In genomic region chr6:52954441-52954840, GRCm38 (mm10) we compare ENCODE assay signal across 11 mouse cellular contexts.
DNase-seq lines count a peak whose midpoint lies in the region; ATAC-seq and TF ChIP-seq lines count a peak whose summit lies in the region.
"Had no signal": no experiment of that assay in that cellular context is flagged by ENCODE, and none has a peak within 500 bp of the region (broad histone marks: within the 10 kb centered on the region; RNA-seq: fewer than 3 reads in every experiment).

No protein-coding gene starts in this region.

- no peak overlapping the region for H3K4me3 ChIP-seq in kidney, embryonic 16.5 days (ENCODE audit: low read length)
- H3K4me3 ChIP-seq in heart, postnatal 0 days (ENCODE audit: low read depth, low read length): no peak overlapping the region
- no peak overlapping the region for H3K4me3 ChIP-seq in forebrain, embryonic 16.5 days (replicated peaks; ENCODE audit: low read length)
- H3K4me3 ChIP-seq: forebrain, embryonic 13.5 days had no signal

- no peak overlapping the region for H3K4me2 ChIP-seq in kidney, embryonic 16.5 days (replicated peaks; ENCODE audit: low read depth, low read length)
- H3K4me2 ChIP-seq in heart, postnatal 0 days (ENCODE audit: low read depth, low read length): no peak overlapping the region
- no peak overlapping the region for H3K4me2 ChIP-seq in forebrain, embryonic 16.5 days (ENCODE audit: low read length)
- H3K4me2 ChIP-seq: forebrain, embryonic 13.5 days had no signal

- H3K27ac ChIP-seq in kidney, embryonic 16.5 days (ENCODE audit: low read length): no peak overlapping the region
- H3K27ac ChIP-seq in heart, postnatal 0 days (ENCODE audit: low read depth): 0 out of 2 replicates have a peak overlapping the region, but pooled peaks have one; percentile 13
- H3K27ac ChIP-seq in forebrain, embryonic 16.5 days (ENCODE audit: low read length): no peak overlapping the region
- H3K27ac ChIP-seq: forebrain, embryonic 13.5 days; liver, embryonic 14.5 days had no signal

- no peaks in the 10 kb centered on the region for H3K27me3 ChIP-seq in kidney, embryonic 16.5 days (ENCODE audit: insufficient read depth, low read length)
- no peaks in the 10 kb centered on the region for H3K27me3 ChIP-seq in heart, postnatal 0 days (ENCODE audit: control insufficient read depth, insufficient read depth, low read length)
- no peaks in the 10 kb centered on the region for H3K27me3 ChIP-seq in forebrain, embryonic 16.5 days (replicated peaks; ENCODE audit: control insufficient read depth, insufficient read depth, low read length)
- H3K27me3 ChIP-seq: forebrain, embryonic 13.5 days had no signal

- H3K36me3 ChIP-seq in kidney, embryonic 16.5 days (ENCODE audit: insufficient read depth, low read length): no peaks in the 10 kb centered on the region
- H3K36me3 ChIP-seq in heart, postnatal 0 days (replicated peaks; ENCODE audit: control insufficient read depth, insufficient read depth, low read length): no peaks in the 10 kb centered on the region
- H3K36me3 ChIP-seq in forebrain, embryonic 16.5 days (ENCODE audit: control insufficient read depth, insufficient read depth): no peaks in the 10 kb centered on the region

- H3K9me3 ChIP-seq in kidney, embryonic 16.5 days (ENCODE audit: low read length): no peaks in the 10 kb centered on the region
- no peaks in the 10 kb centered on the region for H3K9me3 ChIP-seq in heart, postnatal 0 days (replicated peaks; ENCODE audit: control insufficient read depth, low read length)
- no peaks in the 10 kb centered on the region for H3K9me3 ChIP-seq in forebrain, embryonic 16.5 days (ENCODE audit: control insufficient read depth, low read length)
- H3K9me3 ChIP-seq: forebrain, embryonic 13.5 days had no signal

- H3K4me1 ChIP-seq in kidney, embryonic 16.5 days (ENCODE audit: insufficient read depth, low read length): peaks cover 17% of the 10 kb centered on the region; the same call in 1 of the 2 replicates
- no peaks in the 10 kb centered on the region; the same call in 1 of the 2 replicates for H3K4me1 ChIP-seq in heart, postnatal 0 days (ENCODE audit: control insufficient read depth, insufficient read depth)
- peaks cover 16% of the 10 kb centered on the region for H3K4me1 ChIP-seq in forebrain, embryonic 16.5 days (replicated peaks; ENCODE audit: control insufficient read depth, insufficient read depth, low read length)

- WGBS in kidney, embryonic 16.5 days: 70% methylated on average over 9 of the region's 9 CpGs
- WGBS in heart, postnatal 0 days: 73% methylated on average over 9 of the region's 9 CpGs
- WGBS in forebrain, embryonic 16.5 days: 81% methylated on average over 9 of the region's 9 CpGs

- no peak for ATAC-seq in kidney, embryonic 16.5 days (ENCODE audit: low FRiP score, low TSS enrichment)
- ATAC-seq in heart, postnatal 0 days (ENCODE audit: insufficient read depth, low read depth): no peak
- ATAC-seq in forebrain, embryonic 16.5 days: no peak
- ATAC-seq: forebrain, embryonic 13.5 days had no signal

- no peak for TF ChIP-seq EP300 in heart, postnatal 0 days (IDR thresholded peaks at IDR 0.05; ENCODE audit: low read depth)

- no peak for TF ChIP-seq CTCF in heart, postnatal 0 days (IDR thresholded peaks at IDR 0.05; ENCODE audit: low read depth)

- H3K9ac ChIP-seq in kidney, embryonic 16.5 days (replicated peaks; ENCODE audit: low read length): no peak overlapping the region
- no peak overlapping the region for H3K9ac ChIP-seq in heart, postnatal 0 days (replicated peaks; ENCODE audit: low read depth, low read length)
- no peak overlapping the region for H3K9ac ChIP-seq in forebrain, embryonic 16.5 days (replicated peaks; ENCODE audit: low read depth, low read length)
- H3K9ac ChIP-seq: forebrain, embryonic 13.5 days; liver, embryonic 14.5 days had no signal

- peak; percentile 11 for DNase-seq in kidney, adult 11 months
- peak; percentile 56 for DNase-seq in adrenal gland, adult 8-10 months
- no peak for DNase-seq in heart, postnatal 0 days (ENCODE audit: low spot score)
- DNase-seq in lung, postnatal 10 days: peak; percentile 80
- DNase-seq in spleen, postnatal 36 days (ENCODE audit: low spot score in 2 of 2): no peak
- DNase-seq in left cerebral cortex, adult 18-20 months (ENCODE audit: low spot score in 2 of 2): no peak
- DNase-seq: cerebellum, adult 9-11 months had no signal

Comparison
In these comparisons a context has a peak if more than half of its experiments do, and no peak if none do; other contexts are left out.
1. DNase-seq: peak in kidney, adult 11 months (single experiment), adrenal gland, adult 8-10 months (single experiment) and lung, postnatal 10 days (single experiment); none in heart, postnatal 0 days (single experiment), spleen, postnatal 36 days (0 of 2) and left cerebral cortex, adult 18-20 months (0 of 2).